Mouse (Mus musculus): ENCODE data around the gene Sparcl1. TPM values are rescaled to one million over a fixed set of nuclear protein-coding genes. Genes with fewer than 3 reads are reported as not detected.

Gene Sparcl1
- polyA plus RNA-seq, 2 experiments: 63.9 to 68.4 TPM

GRCm38 (mm10) chr5:104133752-104134151, 20.2 kb upstream of the Sparcl1 start:
- no peak overlapping the region for H3K4me2 ChIP-seq (replicated peaks; ENCODE audit: low read depth, low read length, severe bottlenecking)
- DNase-seq (ENCODE audit: low spot score): no peak
- no peak overlapping the region for H3K4me3 ChIP-seq (replicated peaks; ENCODE audit: low read length)
- H3K4me1 ChIP-seq (ENCODE audit: control insufficient read depth, insufficient read depth, low read length): peaks cover 3% of the 10 kb centered on the region
- no peak overlapping the region for H3K27ac ChIP-seq (replicated peaks; ENCODE audit: low read depth, low read length)
- H3K9me3 ChIP-seq (ENCODE audit: control insufficient read depth, low read length): no peaks in the 10 kb centered on the region
- no peak overlapping the region for H3K9ac ChIP-seq (ENCODE audit: low read depth, low read length, severe bottlenecking)
- no peak for ATAC-seq (ENCODE audit: low FRiP score, low read depth)
- 68% methylated on average over 4 of the region's 4 CpGs for WGBS
- no peak for TF ChIP-seq POLR2A (IDR thresholded peaks at IDR 0.05; ENCODE audit: borderline replicate concordance, extremely low read depth, insufficient read depth, insufficient read length)
- H3K27me3 ChIP-seq (ENCODE audit: control insufficient read depth, insufficient read depth, low read length): no peaks in the 10 kb centered on the region
- H3K36me3 ChIP-seq (ENCODE audit: control insufficient read depth, insufficient read depth, low read length): no peaks in the 10 kb centered on the region

- whole genome bisulfite sequencing: 64% methylated on average over 4 of the region's 4 CpGs
- no peak for DNase-seq (ENCODE audit: low spot score)
- H3K9ac ChIP-seq (ENCODE audit: low read depth, low read length, severe bottlenecking): no peak overlapping the region
- no peak for ATAC-seq (ENCODE audit: low FRiP score, low read depth)
- no peak overlapping the region for H3K4me2 ChIP-seq (replicated peaks; ENCODE audit: low read depth, low read length, severe bottlenecking)
- no peaks in the 10 kb centered on the region for H3K36me3 ChIP-seq (ENCODE audit: control insufficient read depth, insufficient read depth, low read length)
- H3K27ac ChIP-seq (replicated peaks; ENCODE audit: low read depth, low read length): no peak overlapping the region
- no peaks in the 10 kb centered on the region for H3K27me3 ChIP-seq (ENCODE audit: control insufficient read depth, insufficient read depth, low read length)
- H3K4me1 ChIP-seq (ENCODE audit: control insufficient read depth, insufficient read depth, low read length): peaks cover 7% of the 10 kb centered on the region
- no peak for TF ChIP-seq POLR2A (IDR thresholded peaks at IDR 0.05; ENCODE audit: borderline replicate concordance, extremely low read depth, insufficient read depth, insufficient read length)
- H3K9me3 ChIP-seq (ENCODE audit: control insufficient read depth, low read length): no peaks in the 10 kb centered on the region
- no peak overlapping the region for H3K4me3 ChIP-seq (replicated peaks; ENCODE audit: low read length)
These were observed 18.0 kb upstream of the Sparcl1 start for GRCm38 (mm10) chr5:104131544-104131943.

GRCm38 (mm10) chr5:104130891-104131290, 17.4 kb upstream of the Sparcl1 start:
- Histone ChIP-seq H3K36me3 (ENCODE audit: control insufficient read depth, insufficient read depth, low read length) (no peaks in the 10 kb centered on the region), H3K9ac (ENCODE audit: low read depth, low read length, severe bottlenecking) (no peak overlapping the region), H3K27me3 (ENCODE audit: control insufficient read depth, insufficient read depth, low read length) (no peaks in the 10 kb centered on the region), H3K4me3 (replicated peaks; ENCODE audit: low read length) (no peak overlapping the region), H3K27ac (replicated peaks; ENCODE audit: low read depth, low read length) (no peak overlapping the region), H3K4me2 (replicated peaks; ENCODE audit: low read depth, low read length, severe bottlenecking) (no peak overlapping the region), H3K9me3 (ENCODE audit: control insufficient read depth, low read length) (no peaks in the 10 kb centered on the region), H3K4me1 (ENCODE audit: control insufficient read depth, insufficient read depth, low read length) (peaks cover 7% of the 10 kb centered on the region)
- ATAC-seq (ENCODE audit: low FRiP score, low read depth) (no peak), DNase-seq (ENCODE audit: low spot score) (no peak)
- TF ChIP-seq POLR2A (IDR thresholded peaks at IDR 0.05; ENCODE audit: borderline replicate concordance, extremely low read depth, insufficient read depth, insufficient read length): no peak
- WGBS: 90% methylated on average over 4 of the region's 4 CpGs

- Histone ChIP-seq H3K36me3 (ENCODE audit: control insufficient read depth, insufficient read depth, low read length) (no peaks in the 10 kb centered on the region), H3K9me3 (ENCODE audit: control insufficient read depth, low read length) (no peaks in the 10 kb centered on the region), H3K9ac (ENCODE audit: low read depth, low read length, severe bottlenecking) (no peak overlapping the region), H3K4me3 (replicated peaks; ENCODE audit: low read length) (no peak overlapping the region), H3K27me3 (ENCODE audit: control insufficient read depth, insufficient read depth, low read length) (no peaks in the 10 kb centered on the region), H3K27ac (replicated peaks; ENCODE audit: low read depth, low read length) (no peak overlapping the region), H3K4me1 (ENCODE audit: control insufficient read depth, insufficient read depth, low read length) (peaks cover 7% of the 10 kb centered on the region), H3K4me2 (replicated peaks; ENCODE audit: low read depth, low read length, severe bottlenecking) (no peak overlapping the region)
- DNase-seq (ENCODE audit: low spot score) (peak; percentile 56), ATAC-seq (ENCODE audit: low FRiP score, low read depth) (peak; percentile 80)
- no peak for TF ChIP-seq POLR2A (IDR thresholded peaks at IDR 0.05; ENCODE audit: borderline replicate concordance, extremely low read depth, insufficient read depth, insufficient read length)
- 39% methylated on average over 12 of the region's 12 CpGs for WGBS
These were observed 14.9 kb upstream of the Sparcl1 start for GRCm38 (mm10) chr5:104128281-104129031.

- Histone ChIP-seq H3K4me1 (ENCODE audit: control insufficient read depth, insufficient read depth, low read length) (peaks cover 7% of the 10 kb centered on the region), H3K27ac (replicated peaks; ENCODE audit: low read depth, low read length) (no peak overlapping the region), H3K27me3 (ENCODE audit: control insufficient read depth, insufficient read depth, low read length) (no peaks in the 10 kb centered on the region), H3K36me3 (ENCODE audit: control insufficient read depth, insufficient read depth, low read length) (no peaks in the 10 kb centered on the region), H3K9ac (ENCODE audit: low read depth, low read length, severe bottlenecking) (no peak overlapping the region), H3K4me3 (replicated peaks; ENCODE audit: low read length) (no peak overlapping the region), H3K9me3 (ENCODE audit: control insufficient read depth, low read length) (no peaks in the 10 kb centered on the region), H3K4me2 (replicated peaks; ENCODE audit: low read depth, low read length, severe bottlenecking) (no peak overlapping the region)
- no peak for TF ChIP-seq POLR2A (IDR thresholded peaks at IDR 0.05; ENCODE audit: borderline replicate concordance, extremely low read depth, insufficient read depth, insufficient read length)
- 87% methylated on average over 1 of the region's 1 CpGs for WGBS
- ATAC-seq (ENCODE audit: low FRiP score, low read depth) (no peak), DNase-seq (ENCODE audit: low spot score) (no peak)
These were observed 13.8 kb upstream of the Sparcl1 start for GRCm38 (mm10) chr5:104127351-104127750.

All from limb, embryonic 14.5 days (tissue).